Mouse (Mus musculus) thymus, adult 2 months (tissue): ENCODE measurements around the gene Plppr3.

Experiments
- CTCF ChIP-seq: fragments of 200-500 bp; IDR thresholded peaks from 2 replicates; pipeline ENCODE4 v1.5.1; 2012; ENCODE audit warnings: mild to moderate bottlenecking, control low read depth, low read length, moderate library complexity, borderline replicate concordance; ENCODE audit not compliant: control insufficient read depth, poor library complexity, insufficient read depth; ENCODE audit errors: extremely low read depth
- POLR2A ChIP-seq: fragments of 200-500 bp; IDR thresholded peaks from 2 replicates; pipeline ENCODE4 v1.6.1; 2012; ENCODE audit warnings: mild to moderate bottlenecking, low read length, control low read depth, moderate library complexity; ENCODE audit not compliant: control insufficient read depth, poor library complexity, insufficient read depth; ENCODE audit errors: extremely low read depth

GRCm38 (mm10) chr10:79865189-79865601, 9.2 kb downstream of the Plppr3 start:
- no peak for TF ChIP-seq POLR2A
- no peak for TF ChIP-seq CTCF
